Mouse (Mus musculus): ENCODE data around the gene Pmfbp1. TPM values are rescaled to one million over a fixed set of nuclear protein-coding genes. Genes with fewer than 3 reads are reported as not detected.

The Pmfbp1 gene
- polyA plus RNA-seq, 1 experiment from 2014 or later: 0.17 TPM

- H3K27ac ChIP-seq (replicated peaks; ENCODE audit: low read depth, low read length): no peak overlapping the region; the same call in 1 of the 2 replicates
- peak overlapping the region; percentile 11; the same call in 1 of the 2 replicates for H3K4me2 ChIP-seq (ENCODE audit: low read depth, low read length)
- no peaks in the 10 kb centered on the region for H3K36me3 ChIP-seq (replicated peaks; ENCODE audit: control insufficient read depth, insufficient read depth, low read depth, low read length)
- no peaks in the 10 kb centered on the region for H3K9me3 ChIP-seq (replicated peaks; ENCODE audit: control insufficient read depth, low read length)
- no peak overlapping the region for H3K9ac ChIP-seq (replicated peaks; ENCODE audit: low read length)
- H3K27me3 ChIP-seq (ENCODE audit: control insufficient read depth, insufficient read depth, low read length): no peaks in the 10 kb centered on the region
- 38% methylated on average over 15 of the region's 15 CpGs for WGBS
- DNase-seq (ENCODE audit: low spot score) (peak; percentile 89), ATAC-seq (replicated peaks; ENCODE audit: insufficient number of reproducible peaks, low FRiP score, low TSS enrichment, low read depth) (peak; percentile 80; the same call in 1 of the 2 replicates)
- H3K4me1 ChIP-seq (ENCODE audit: control insufficient read depth, insufficient read depth, low read length): peaks cover 6% of the 10 kb centered on the region
- H3K4me3 ChIP-seq (ENCODE audit: low read depth, low read length): no peak overlapping the region
These were observed 29.4 kb upstream of the Pmfbp1 start for GRCm38 (mm10) chr8:109464451-109464891.

DNA sequence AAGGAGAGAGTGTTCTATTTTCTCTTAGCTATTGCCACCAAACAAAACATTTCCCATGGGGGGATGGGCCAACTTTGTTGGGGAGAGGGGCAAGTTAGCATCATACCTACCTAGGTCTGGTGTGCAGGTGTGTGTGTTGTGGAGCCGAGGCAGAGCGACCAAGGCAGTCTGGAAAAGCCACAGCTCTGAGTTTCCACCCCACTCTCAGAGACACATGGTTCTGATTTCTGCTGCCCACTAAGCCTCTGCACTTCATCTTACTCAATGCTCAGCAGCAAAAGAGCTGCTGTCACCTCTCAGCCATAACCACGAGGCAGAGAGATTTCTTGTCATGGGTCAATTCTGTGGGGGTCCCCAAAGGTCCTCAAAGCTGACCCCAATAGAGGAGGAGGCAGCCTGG lies 28.8 kb upstream of the Pmfbp1 start:
- Histone ChIP-seq H3K27me3 (ENCODE audit: control insufficient read depth, insufficient read depth, low read length) (no peaks in the 10 kb centered on the region), H3K27ac (replicated peaks; ENCODE audit: low read depth, low read length) (peak overlapping the region; percentile 43), H3K4me1 (ENCODE audit: control insufficient read depth, insufficient read depth, low read length) (peaks cover 6% of the 10 kb centered on the region), H3K9me3 (replicated peaks; ENCODE audit: control insufficient read depth, low read length) (no peaks in the 10 kb centered on the region), H3K4me2 (ENCODE audit: low read depth, low read length) (no peak overlapping the region), H3K4me3 (ENCODE audit: low read depth, low read length) (no peak overlapping the region), H3K36me3 (replicated peaks; ENCODE audit: control insufficient read depth, insufficient read depth, low read depth, low read length) (no peaks in the 10 kb centered on the region), H3K9ac (replicated peaks; ENCODE audit: low read length) (no peak overlapping the region)
- ATAC-seq (replicated peaks; ENCODE audit: insufficient number of reproducible peaks, low FRiP score, low TSS enrichment, low read depth) (no peak; the same call in 1 of the 2 replicates), DNase-seq (ENCODE audit: low spot score) (peak; percentile 67)
- 40% methylated on average over 3 of the region's 3 CpGs for WGBS

GRCm38 (mm10) chr8:109465761-109466160 lies 28.1 kb upstream of the Pmfbp1 start:
- H3K9me3 ChIP-seq (replicated peaks; ENCODE audit: control insufficient read depth, low read length): no peaks in the 10 kb centered on the region
- H3K27me3 ChIP-seq (ENCODE audit: control insufficient read depth, insufficient read depth, low read length): no peaks in the 10 kb centered on the region
- WGBS: 66% methylated on average over 3 of the region's 3 CpGs
- H3K9ac ChIP-seq (replicated peaks; ENCODE audit: low read length): no peak overlapping the region
- H3K36me3 ChIP-seq (replicated peaks; ENCODE audit: control insufficient read depth, insufficient read depth, low read depth, low read length): no peaks in the 10 kb centered on the region
- no peak overlapping the region for H3K4me2 ChIP-seq (ENCODE audit: low read depth, low read length)
- DNase-seq (ENCODE audit: low spot score) (no peak), ATAC-seq (replicated peaks; ENCODE audit: insufficient number of reproducible peaks, low FRiP score, low TSS enrichment, low read depth) (no peak)
- no peak overlapping the region for H3K27ac ChIP-seq (replicated peaks; ENCODE audit: low read depth, low read length)
- no peak overlapping the region for H3K4me3 ChIP-seq (ENCODE audit: low read depth, low read length)
- peaks cover 6% of the 10 kb centered on the region for H3K4me1 ChIP-seq (ENCODE audit: control insufficient read depth, insufficient read depth, low read length)

GRCm38 (mm10) chr8:109467516-109467915 lies 26.3 kb upstream of the Pmfbp1 start:
- H3K9me3 ChIP-seq (replicated peaks; ENCODE audit: control insufficient read depth, low read length): no peaks in the 10 kb centered on the region
- no peak overlapping the region for H3K4me3 ChIP-seq (ENCODE audit: low read depth, low read length)
- DNase-seq (ENCODE audit: low spot score): peak; percentile 27
- no peak overlapping the region for H3K4me2 ChIP-seq (ENCODE audit: low read depth, low read length)
- H3K27me3 ChIP-seq (ENCODE audit: control insufficient read depth, insufficient read depth, low read length): no peaks in the 10 kb centered on the region
- H3K9ac ChIP-seq (replicated peaks; ENCODE audit: low read length): no peak overlapping the region
- ATAC-seq (replicated peaks; ENCODE audit: insufficient number of reproducible peaks, low FRiP score, low TSS enrichment, low read depth): no peak
- H3K4me1 ChIP-seq (ENCODE audit: control insufficient read depth, insufficient read depth, low read length): peaks cover 6% of the 10 kb centered on the region
- WGBS: 33% methylated on average over 5 of the region's 5 CpGs
- no peak overlapping the region for H3K27ac ChIP-seq (replicated peaks; ENCODE audit: low read depth, low read length)
- H3K36me3 ChIP-seq (replicated peaks; ENCODE audit: control insufficient read depth, insufficient read depth, low read depth, low read length): no peaks in the 10 kb centered on the region

DNA sequence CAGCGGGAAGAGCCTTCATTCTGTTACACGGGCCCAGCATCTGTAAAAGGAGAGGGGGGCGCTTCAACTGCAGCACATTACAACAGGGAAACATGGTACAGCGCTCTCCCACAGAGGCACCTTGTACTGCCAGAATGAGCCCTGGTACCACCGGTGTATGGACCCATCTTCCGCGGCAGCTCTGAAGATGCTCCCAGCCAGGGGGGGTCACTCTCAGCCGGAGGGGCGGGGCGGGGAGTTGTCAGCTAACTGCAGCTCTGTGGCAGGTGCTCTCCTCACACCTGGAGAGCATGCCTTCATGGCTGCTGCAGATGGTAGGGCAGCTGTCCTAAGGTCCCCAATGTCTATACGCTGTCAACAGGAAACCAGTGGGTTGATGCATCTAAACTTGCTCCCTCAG lies 25.7 kb upstream of the Pmfbp1 start:
- H3K4me3 ChIP-seq (ENCODE audit: low read depth, low read length): no peak overlapping the region
- H3K36me3 ChIP-seq (replicated peaks; ENCODE audit: control insufficient read depth, insufficient read depth, low read depth, low read length): no peaks in the 10 kb centered on the region
- H3K27me3 ChIP-seq (ENCODE audit: control insufficient read depth, insufficient read depth, low read length): no peaks in the 10 kb centered on the region
- H3K4me2 ChIP-seq (ENCODE audit: low read depth, low read length): no peak overlapping the region
- H3K9ac ChIP-seq (replicated peaks; ENCODE audit: low read length): no peak overlapping the region
- WGBS: 83% methylated on average over 11 of the region's 11 CpGs
- H3K27ac ChIP-seq (replicated peaks; ENCODE audit: low read depth, low read length): no peak overlapping the region
- DNase-seq (ENCODE audit: low spot score) (no peak), ATAC-seq (replicated peaks; ENCODE audit: insufficient number of reproducible peaks, low FRiP score, low TSS enrichment, low read depth) (no peak)
- H3K4me1 ChIP-seq (ENCODE audit: control insufficient read depth, insufficient read depth, low read length): peaks cover 6% of the 10 kb centered on the region
- no peaks in the 10 kb centered on the region for H3K9me3 ChIP-seq (replicated peaks; ENCODE audit: control insufficient read depth, low read length)

DNA sequence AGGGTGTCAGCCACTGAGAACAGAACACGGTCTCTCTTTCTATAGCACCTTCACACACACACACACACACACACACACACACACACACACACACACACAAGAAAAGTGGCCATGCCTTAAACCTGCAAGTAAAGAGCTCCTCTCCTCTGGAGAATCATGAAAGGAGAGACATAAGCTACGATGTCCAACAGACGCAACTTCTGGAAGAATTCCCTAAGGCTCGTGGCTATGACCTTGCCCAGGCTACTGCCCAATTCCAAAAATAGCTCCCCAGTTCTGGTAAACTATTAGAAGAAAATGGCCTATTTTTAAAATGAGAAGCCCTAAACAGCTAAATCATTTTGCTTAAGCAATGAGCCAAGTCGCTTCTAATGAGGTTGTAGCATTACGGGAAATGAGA lies 22.0 kb upstream of the Pmfbp1 start:
- Histone ChIP-seq H3K4me2 (ENCODE audit: low read depth, low read length) (no peak overlapping the region), H3K4me3 (ENCODE audit: low read depth, low read length) (no peak overlapping the region), H3K4me1 (ENCODE audit: control insufficient read depth, insufficient read depth, low read length) (no peaks in the 10 kb centered on the region), H3K27ac (replicated peaks; ENCODE audit: low read depth, low read length) (no peak overlapping the region), H3K36me3 (replicated peaks; ENCODE audit: control insufficient read depth, insufficient read depth, low read depth, low read length) (no peaks in the 10 kb centered on the region), H3K9ac (replicated peaks; ENCODE audit: low read length) (no peak overlapping the region), H3K9me3 (replicated peaks; ENCODE audit: control insufficient read depth, low read length) (no peaks in the 10 kb centered on the region), H3K27me3 (ENCODE audit: control insufficient read depth, insufficient read depth, low read length) (no peaks in the 10 kb centered on the region)
- ATAC-seq (replicated peaks; ENCODE audit: insufficient number of reproducible peaks, low FRiP score, low TSS enrichment, low read depth) (no peak), DNase-seq (ENCODE audit: low spot score) (no peak)
- 82% methylated on average over 6 of the region's 6 CpGs for whole genome bisulfite sequencing

- no peaks in the 10 kb centered on the region for H3K36me3 ChIP-seq (replicated peaks; ENCODE audit: control insufficient read depth, insufficient read depth, low read depth, low read length)
- H3K9me3 ChIP-seq (replicated peaks; ENCODE audit: control insufficient read depth, low read length): no peaks in the 10 kb centered on the region
- H3K27me3 ChIP-seq (ENCODE audit: control insufficient read depth, insufficient read depth, low read length): no peaks in the 10 kb centered on the region
- H3K4me1 ChIP-seq (ENCODE audit: control insufficient read depth, insufficient read depth, low read length): no peaks in the 10 kb centered on the region
- H3K9ac ChIP-seq (replicated peaks; ENCODE audit: low read length): no peak overlapping the region
- no peak overlapping the region for H3K4me2 ChIP-seq (ENCODE audit: low read depth, low read length)
- no peak overlapping the region for H3K27ac ChIP-seq (replicated peaks; ENCODE audit: low read depth, low read length)
- 87% methylated on average over 8 of the region's 8 CpGs for WGBS
- no peak overlapping the region for H3K4me3 ChIP-seq (ENCODE audit: low read depth, low read length)
- no peak for DNase-seq (ENCODE audit: low spot score)
- no peak for ATAC-seq (replicated peaks; ENCODE audit: insufficient number of reproducible peaks, low FRiP score, low TSS enrichment, low read depth)
These were observed 21.4 kb upstream of the Pmfbp1 start for GRCm38 (mm10) chr8:109472400-109472799.

DNA sequence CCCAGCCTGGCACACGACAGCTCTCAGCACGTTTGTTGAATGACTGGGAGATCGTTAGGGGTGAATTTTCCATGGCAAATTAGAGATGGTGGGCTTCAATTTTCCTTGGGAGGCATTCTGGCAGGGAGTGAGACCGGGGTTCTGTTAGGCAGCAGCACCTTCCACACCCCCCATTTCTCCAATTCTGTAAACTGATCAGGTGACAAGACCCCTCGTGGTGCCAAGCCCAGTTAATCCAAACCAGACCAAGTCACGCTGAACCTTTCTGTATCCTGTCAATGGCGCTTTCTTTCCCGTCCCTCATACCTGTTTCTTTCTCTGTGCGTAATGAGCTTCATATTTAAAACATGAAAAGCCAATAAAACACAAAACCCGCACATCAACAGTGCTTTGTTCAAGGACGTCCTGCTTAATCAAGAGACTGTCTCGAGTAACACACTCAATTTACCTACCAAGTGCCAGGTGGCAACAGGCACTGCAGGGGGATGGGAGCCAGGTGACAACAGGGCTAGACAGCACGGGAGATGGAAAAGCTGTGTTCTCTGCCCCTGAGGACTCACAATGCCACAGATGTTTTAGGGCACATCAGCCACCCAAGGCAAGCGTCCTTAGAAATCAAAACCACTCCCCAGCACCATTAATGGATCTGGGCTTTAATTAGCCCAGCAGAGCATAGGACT lies 19.2 kb upstream of the Pmfbp1 start:
- Histone ChIP-seq H3K27me3 (ENCODE audit: control insufficient read depth, insufficient read depth, low read length) (no peaks in the 10 kb centered on the region), H3K9ac (replicated peaks; ENCODE audit: low read length) (no peak overlapping the region), H3K36me3 (replicated peaks; ENCODE audit: control insufficient read depth, insufficient read depth, low read depth, low read length) (no peaks in the 10 kb centered on the region), H3K4me3 (ENCODE audit: low read depth, low read length) (no peak overlapping the region), H3K9me3 (replicated peaks; ENCODE audit: control insufficient read depth, low read length) (no peaks in the 10 kb centered on the region), H3K4me2 (ENCODE audit: low read depth, low read length) (no peak overlapping the region), H3K27ac (replicated peaks; ENCODE audit: low read depth, low read length) (no peak overlapping the region), H3K4me1 (ENCODE audit: control insufficient read depth, insufficient read depth, low read length) (no peaks in the 10 kb centered on the region)
- 42% methylated on average over 14 of the region's 14 CpGs for WGBS
- ATAC-seq (replicated peaks; ENCODE audit: insufficient number of reproducible peaks, low FRiP score, low TSS enrichment, low read depth): no peak
- DNase-seq (ENCODE audit: low spot score): peak; percentile 44
